ENCODE assay signal across 9 mouse cellular contexts in the genomic region with DNA sequence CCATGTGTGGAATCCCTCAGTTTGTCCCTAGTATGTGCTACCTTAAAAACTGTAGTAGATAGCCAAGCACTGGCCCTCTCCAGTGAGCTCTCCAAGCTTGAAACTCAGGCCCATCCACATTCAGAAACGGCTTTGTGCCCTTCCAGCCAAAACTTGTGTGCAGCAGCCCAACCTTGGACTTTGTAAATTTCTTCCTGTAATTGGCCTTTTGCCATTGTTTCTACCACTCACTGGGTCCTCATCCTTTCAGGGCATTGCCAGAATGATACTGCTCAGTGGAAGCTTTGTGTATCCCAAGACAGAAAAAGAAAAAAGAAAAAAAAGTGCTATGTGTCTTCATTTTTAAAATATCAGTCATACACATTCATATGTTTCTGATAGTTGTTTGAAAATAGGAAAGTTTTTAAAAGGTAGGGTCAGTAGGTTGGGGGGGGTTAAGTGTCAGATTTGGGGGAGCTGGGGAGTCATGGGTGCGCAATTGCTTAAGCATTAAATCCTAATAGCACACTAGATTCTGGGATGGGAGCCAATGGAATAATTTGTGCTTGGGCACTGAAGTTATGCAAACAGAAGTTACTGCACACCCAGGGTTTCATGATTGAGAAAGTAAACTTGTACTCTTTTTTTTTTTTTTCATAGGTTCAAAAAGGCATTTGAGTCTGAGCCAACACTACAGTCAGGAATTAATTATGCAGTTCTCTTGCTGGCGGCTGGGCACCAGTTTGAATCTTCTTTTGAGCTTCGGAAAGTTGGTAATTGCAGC.
DNase-seq lines count a peak whose midpoint lies in the region; ATAC-seq and TF ChIP-seq lines count a peak whose summit lies in the region.
"Had no signal": no experiment of that assay in that cellular context is flagged by ENCODE, and none has a peak within 500 bp of the region (broad histone marks: within the 10 kb centered on the region; RNA-seq: fewer than 3 reads in every experiment).

No protein-coding gene starts in this region.

- H3K4me1 ChIP-seq in heart, adult 2 months (ENCODE audit: control insufficient read depth, insufficient read depth, low read length): peaks cover 3% of the 10 kb centered on the region
- H3K4me1 ChIP-seq in limb, embryonic 14.5 days (ENCODE audit: control insufficient read depth, insufficient read depth, low read length): peaks cover 12% of the 10 kb centered on the region

- H3K9ac ChIP-seq in heart, adult 2 months (ENCODE audit: low read depth, low read length): no peak overlapping the region
- H3K9ac ChIP-seq in limb, embryonic 14.5 days (ENCODE audit: low read depth, low read length, severe bottlenecking): no peak overlapping the region

- H3K79me2 ChIP-seq in heart, adult 2 months (replicated peaks; ENCODE audit: control insufficient read depth, insufficient read depth, low read length): no peaks in the 10 kb centered on the region

- H3K27me3 ChIP-seq in heart, adult 2 months (ENCODE audit: control insufficient read depth, insufficient read depth, low read length): no peaks in the 10 kb centered on the region
- no peaks in the 10 kb centered on the region for H3K27me3 ChIP-seq in limb, embryonic 14.5 days (ENCODE audit: control insufficient read depth, insufficient read depth, low read length)

- no peak overlapping the region for H3K4me3 ChIP-seq in heart, adult 2 months
- no peak overlapping the region for H3K4me3 ChIP-seq in limb, embryonic 14.5 days (replicated peaks; ENCODE audit: low read length)

- H3K9me3 ChIP-seq in limb, embryonic 14.5 days (ENCODE audit: control insufficient read depth, low read length): no peaks in the 10 kb centered on the region

- H3K4me2 ChIP-seq in limb, embryonic 14.5 days (replicated peaks; ENCODE audit: low read depth, low read length, severe bottlenecking): no peak overlapping the region

- peaks cover 5% of the 10 kb centered on the region for H3K36me3 ChIP-seq in heart, adult 2 months (ENCODE audit: control insufficient read depth, insufficient read depth, low read length)
- H3K36me3 ChIP-seq in limb, embryonic 14.5 days (ENCODE audit: control insufficient read depth, insufficient read depth, low read length): no peaks in the 10 kb centered on the region

- no peak for TF ChIP-seq CTCF in heart, adult 2 months (IDR thresholded peaks at IDR 0.05)

- DNase-seq in heart, adult 18-20 months: peak; percentile 71 to 74
- DNase-seq in heart, adult 2 months: no peak
- peak; percentile 47 for DNase-seq in urinary bladder, postnatal 14 days (ENCODE audit: low spot score)
- DNase-seq in urinary bladder, postnatal 4 days (ENCODE audit: low spot score in 2 of 2): no peak
- DNase-seq in limb, embryonic 14.5 days (ENCODE audit: low spot score): peak; percentile 88
- no peak for DNase-seq in thymus, postnatal 0 days (ENCODE audit: low spot score)
- DNase-seq in left cerebral cortex, postnatal 4 days: no peak
- DNase-seq in frontal cortex, postnatal 25 days (ENCODE audit: low spot score in 2 of 2): no peak
- DNase-seq: cerebellum, postnatal 14 days had no signal

- no peak for TF ChIP-seq POLR2A in heart, adult 2 months (IDR thresholded peaks at IDR 0.05; ENCODE audit: insufficient read depth, low read depth, low read length)
- no peak for TF ChIP-seq POLR2A in limb, embryonic 14.5 days (IDR thresholded peaks at IDR 0.05; ENCODE audit: borderline replicate concordance, extremely low read depth, insufficient read depth, insufficient read length)

- intact Hi-C loops in heart, adult 2 months (cut with DNase I): no loop called here
- intact Hi-C loops in left cerebral cortex, postnatal 4 days (cut with DNase I): no loop called here

- ATAC-seq in limb, embryonic 14.5 days (ENCODE audit: low FRiP score, low read depth): peak; percentile 47; the same call in 1 of the 2 replicates

- no peak for TF ChIP-seq EP300 in heart, adult 2 months (IDR thresholded peaks at IDR 0.05; ENCODE audit: insufficient read depth, low read depth, low read length)

- no peak overlapping the region for H3K27ac ChIP-seq in heart, adult 2 months
- 0 out of 2 replicates have a peak overlapping the region, but pooled peaks have one; percentile 38 for H3K27ac ChIP-seq in limb, embryonic 14.5 days (replicated peaks; ENCODE audit: low read depth, low read length)

- WGBS in heart, adult 2 months: 45% methylated on average over 4 of the region's 4 CpGs
- 39% methylated on average over 4 of the region's 4 CpGs for WGBS in limb, embryonic 14.5 days

Comparison
In these comparisons a context has a peak if more than half of its experiments do, and no peak if none do; other contexts are left out.
1. DNase-seq: peak in heart, adult 18-20 months (2 of 2), urinary bladder, postnatal 14 days (single experiment) and limb, embryonic 14.5 days (single experiment); none in heart, adult 2 months (0 of 2), urinary bladder, postnatal 4 days (0 of 2), thymus, postnatal 0 days (single experiment), left cerebral cortex, postnatal 4 days (single experiment) and frontal cortex, postnatal 25 days (0 of 2).